Mouse (Mus musculus): ENCODE measurements around the gene Rbsn.

Gene Rbsn

DNA sequence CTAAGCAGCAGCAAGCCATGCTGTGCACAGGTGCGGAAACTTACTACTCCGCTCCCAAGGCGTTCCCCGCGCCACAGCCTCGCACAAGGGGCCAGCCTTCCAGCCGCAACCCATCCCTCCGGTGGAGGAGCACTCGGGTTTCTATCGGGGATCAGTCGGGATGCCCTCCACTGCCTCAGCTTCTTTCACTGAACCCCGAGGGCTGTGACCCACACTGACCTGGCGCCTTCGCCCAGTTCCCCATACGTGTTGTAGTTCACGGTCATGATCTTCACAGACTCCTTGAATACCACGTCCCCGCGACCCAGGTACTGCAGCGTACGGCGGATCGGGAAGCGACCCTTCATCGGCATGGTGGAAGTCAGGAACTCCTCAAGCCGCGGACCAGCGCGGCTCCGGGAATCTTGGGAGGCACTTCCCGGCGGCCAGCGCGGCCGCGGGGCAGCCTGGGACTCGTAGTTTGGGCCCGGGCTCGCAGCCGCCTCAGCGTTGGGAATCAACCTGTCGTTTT lies 31.0 kb downstream of the Rbsn start, which contains the start of gene Mrps25:
TSS of gene Mrps25 (minus strand) at position 413 of the 511 bp plus-strand sequence.
- in situ Hi-C loops (cut with MboI; ENCODE audit: low sequenced_read_pairs), result loop anchor here (10.0 to 25.0 kb wide), 2 partner anchors 89 to 296 kb away; partner anchors contain the start of genes Ccdc174 and Nr2c2

DNA sequence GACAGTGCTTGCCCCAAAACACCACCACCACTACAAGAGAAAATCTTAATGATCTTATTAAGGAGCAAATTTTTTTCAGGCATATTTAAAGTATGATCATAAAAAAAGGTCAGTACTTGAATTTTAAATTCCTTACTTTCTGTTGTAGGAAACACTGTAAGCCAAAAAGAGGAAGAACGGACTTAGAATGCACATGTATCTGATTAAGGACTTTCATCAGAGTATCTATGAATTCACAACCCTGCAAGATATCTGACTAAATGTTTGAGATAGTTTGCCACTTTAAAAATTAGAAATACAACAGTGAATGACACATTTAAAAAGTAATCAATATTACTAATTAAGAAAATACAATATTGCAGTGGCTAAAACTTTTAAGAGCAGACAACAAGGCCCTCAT lies 38.3 kb downstream of the Rbsn start:
- in situ Hi-C loops (cut with MboI; ENCODE audit: low sequenced_read_pairs), result loop anchor here (25.0 kb wide), 1 partner anchor 289 kb away; the partner anchor contains the start of gene Ccdc174

DNA sequence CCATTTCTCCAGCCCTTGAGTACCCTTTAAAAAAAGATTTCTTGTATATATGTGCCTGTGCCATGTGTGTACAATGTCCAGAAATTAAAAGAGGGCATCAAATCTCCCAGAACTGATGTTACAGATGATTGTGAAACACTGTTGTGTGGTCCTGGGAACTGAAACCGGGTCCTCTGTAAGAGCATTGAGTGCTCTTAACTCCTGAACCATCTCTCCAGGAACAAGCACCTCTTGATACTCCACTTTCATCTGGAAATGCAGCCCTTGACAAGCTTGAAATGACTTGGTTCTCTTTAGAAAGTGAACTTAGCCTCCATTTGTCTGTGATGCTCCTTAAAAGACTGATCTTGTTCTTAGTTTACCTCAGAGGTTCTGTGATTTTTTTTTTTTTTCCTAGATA lies 52.0 kb downstream of the Rbsn start:
- in situ Hi-C loops (cut with MboI; ENCODE audit: low sequenced_read_pairs), result no loop called here

DNA sequence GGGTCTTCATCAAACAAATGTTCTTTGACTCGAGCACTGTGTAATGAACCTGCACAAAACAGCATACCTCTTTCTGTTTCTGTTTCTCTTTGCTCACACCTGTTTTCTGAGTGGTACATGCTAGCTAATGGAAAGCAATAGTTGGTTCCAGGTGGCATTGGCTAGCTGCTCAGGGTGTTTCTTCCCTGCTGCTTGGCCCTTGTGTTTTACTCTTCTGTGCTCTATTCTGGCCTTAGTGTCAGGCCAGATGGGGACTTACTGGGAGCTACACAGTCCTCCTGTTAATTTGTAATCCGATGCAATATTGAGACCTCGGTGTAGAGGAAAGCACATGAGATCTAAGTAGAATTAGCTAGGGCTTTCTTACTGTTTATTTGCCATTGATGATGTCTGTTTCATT lies 55.9 kb downstream of the Rbsn start:
- in situ Hi-C loops (cut with MboI; ENCODE audit: low sequenced_read_pairs), result no loop called here

DNA sequence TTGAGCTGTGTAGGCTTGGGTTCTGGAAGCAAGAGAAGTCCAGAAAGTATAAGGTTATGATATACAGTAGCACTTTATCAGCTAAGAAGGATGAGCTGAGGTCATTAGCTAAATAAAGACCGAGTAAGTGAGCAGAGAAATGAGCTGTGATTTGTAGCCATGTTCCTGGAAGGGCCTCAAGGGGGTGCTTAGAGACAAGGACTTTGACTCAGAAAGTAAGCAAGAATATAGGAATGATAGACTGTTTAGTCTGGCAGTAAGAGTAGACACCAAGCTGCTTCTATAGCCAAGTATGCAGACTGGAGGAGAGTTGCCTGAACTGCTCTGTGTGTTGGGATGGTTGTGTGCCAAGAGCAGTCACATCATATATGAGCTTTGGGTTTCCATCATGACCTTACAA lies 61.0 kb downstream of the Rbsn start:
- in situ Hi-C loops (cut with MboI; ENCODE audit: low sequenced_read_pairs), result no loop called here

- in situ Hi-C loops (cut with MboI; ENCODE audit: low sequenced_read_pairs), result no loop called here
These were observed 68.8 kb downstream of the Rbsn start for GRCm38 (mm10) chr6:92145881-92146280.

All from CH12F3 (cell line).